Mouse (Mus musculus) left cerebral cortex, postnatal 10 days (tissue): ENCODE results near the gene Man1b1. TPM values are rescaled to one million over a fixed set of nuclear protein-coding genes. Genes with fewer than 3 reads are reported as not detected.
A peak's percentile ranks its signal among the peaks of the same experiment; 100 is the strongest.

Experiments
- DNase-seq, 2 experiments: peaks; one replicate each; pipeline ENCODE4 v3.0.0; 2021 to 2022; ENCODE audit warnings: low spot score in 2 of 2, mixed read lengths in 1 of 2; ENCODE audit errors: extremely low spot score in 1 of 2
- intact Hi-C: fragments of 180-260 bp; cut with DNase I; formaldehyde crosslinking; loops from one replicate; pipeline ENCODE4 v1.15.1; 2025
- total RNA-seq, 2 experiments: library from RNA; stranded (reverse); gene quantifications; 2 replicates each; pipeline ENCODE4 v1.2.3; 2021

Man1b1 gene
- total RNA-seq, 2 experiments from 2014 or later, result 57.6 to 64.0 TPM

DNA sequence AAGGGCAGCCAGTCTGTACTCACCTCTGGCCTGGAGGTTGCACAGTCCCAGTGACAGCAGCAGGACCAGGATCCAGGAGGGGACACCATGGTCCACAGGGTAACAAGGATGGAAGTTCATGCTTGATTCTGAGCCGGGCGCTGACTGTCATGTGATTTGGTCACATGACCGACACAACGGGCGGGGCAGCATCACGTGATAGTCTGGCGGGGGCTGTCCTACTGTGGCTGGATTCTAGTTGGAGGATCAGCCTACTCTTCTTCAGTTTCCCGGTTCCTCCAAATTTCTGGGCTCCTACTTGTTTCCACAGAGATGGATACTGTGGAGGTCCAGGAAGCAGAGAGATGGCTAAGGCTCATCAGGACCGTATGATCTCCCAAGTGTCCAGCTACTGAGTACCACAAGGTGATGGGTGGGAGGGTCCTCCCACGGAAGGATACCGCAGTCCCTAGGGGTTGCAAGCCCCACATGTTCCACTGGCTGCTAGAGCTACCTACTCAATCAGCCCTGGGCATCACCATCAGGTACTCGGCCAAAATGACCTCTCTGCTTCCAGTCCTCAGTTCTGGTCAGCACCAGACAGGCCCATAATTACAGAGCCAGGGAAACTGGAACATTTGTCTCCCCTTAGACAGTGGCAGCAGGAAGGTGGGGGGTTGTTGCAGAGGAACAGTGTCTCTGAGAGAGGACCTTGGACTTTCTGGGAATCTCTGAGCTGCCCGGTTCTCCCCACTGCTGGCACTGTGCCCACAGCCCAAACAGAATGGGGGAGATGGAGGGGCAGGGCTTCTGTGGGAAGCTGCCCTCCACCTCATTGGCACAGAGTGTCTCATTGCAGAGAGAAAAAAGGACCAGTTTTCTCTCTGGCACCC, 24.3 kb downstream of the Man1b1 start, which contains the start of gene Dpp7:
Dpp7 (minus strand) TSS at position 152 of the 872 bp plus-strand sequence.
- peak; percentile 83 to 90 for DNase-seq
- intact Hi-C loops, result no loop called here

- intact Hi-C loops, result no loop called here
- DNase-seq, result no peak
These were observed 27.7 kb downstream of the Man1b1 start for GRCm38 (mm10) chr2:25359848-25360247.

DNA sequence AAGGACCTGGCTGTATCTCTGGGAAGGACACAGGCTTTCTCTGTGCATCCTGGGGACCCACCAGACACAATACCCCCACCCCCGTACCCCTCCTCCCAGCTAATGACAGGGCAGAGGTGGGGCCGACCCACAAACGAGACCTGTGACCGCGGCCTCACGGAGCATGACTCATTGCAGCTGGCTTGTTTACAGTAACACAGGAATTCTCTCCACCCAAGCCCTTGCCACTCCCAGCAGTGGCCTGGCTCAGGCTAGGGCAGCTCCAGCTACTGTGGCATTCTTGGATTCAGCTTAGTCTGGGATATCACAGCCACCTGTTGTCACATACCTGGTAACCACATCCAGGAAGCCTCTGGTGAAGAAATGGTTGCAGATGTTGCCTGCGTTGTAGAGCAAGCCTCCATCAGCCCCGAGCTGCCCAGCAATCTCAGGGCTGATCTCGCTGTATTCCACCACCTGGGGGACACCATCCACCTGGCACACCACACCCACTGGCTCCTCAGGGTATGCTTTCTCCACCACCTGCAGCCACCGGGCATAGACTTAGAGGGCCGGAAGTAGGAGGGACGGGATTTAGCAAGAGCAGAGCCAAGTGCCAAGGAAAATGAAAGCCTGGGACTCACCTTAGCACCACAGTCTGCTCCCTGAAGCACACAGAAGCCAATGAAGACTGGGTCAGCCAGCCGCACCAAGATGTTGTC, 31.5 kb downstream of the Man1b1 start:
- intact Hi-C loops, result no loop called here
- DNase-seq, result no peak

- intact Hi-C loops, result no loop called here
- no peak for DNase-seq
These were observed 32.2 kb downstream of the Man1b1 start for GRCm38 (mm10) chr2:25364313-25364712.

DNA sequence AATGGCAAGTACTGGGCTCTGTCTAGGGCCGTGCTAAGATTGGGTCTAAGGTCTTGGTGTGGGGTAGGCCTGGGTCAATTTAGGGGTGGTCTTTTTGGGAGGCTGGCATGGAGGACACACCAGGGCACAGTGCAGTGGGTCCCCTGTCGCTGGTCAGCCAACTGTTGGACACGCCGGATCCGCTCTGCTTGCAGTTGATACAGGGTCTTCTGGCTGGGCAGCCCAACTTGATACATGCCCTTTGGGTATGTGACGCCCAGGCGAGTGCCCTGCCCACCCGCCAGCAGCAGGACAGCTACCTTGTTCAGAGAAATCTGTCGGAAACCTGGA, 32.6 kb downstream of the Man1b1 start:
- intact Hi-C loops, result no loop called here
- no peak for DNase-seq

GRCm38 (mm10) chr2:25365091-25365761, 33.1 kb downstream of the Man1b1 start, which contains the start of gene Uap1l1:
Gene Uap1l1, minus strand, starts transcription at chr2:25365682.
- intact Hi-C loops, result no loop called here
- peak in 1 of 2 experiments; percentile 89 for DNase-seq

GRCm38 (mm10) chr2:25369996-25370395, 37.9 kb downstream of the Man1b1 start:
- intact Hi-C loops, result no loop called here
- DNase-seq, result no peak

DNA sequence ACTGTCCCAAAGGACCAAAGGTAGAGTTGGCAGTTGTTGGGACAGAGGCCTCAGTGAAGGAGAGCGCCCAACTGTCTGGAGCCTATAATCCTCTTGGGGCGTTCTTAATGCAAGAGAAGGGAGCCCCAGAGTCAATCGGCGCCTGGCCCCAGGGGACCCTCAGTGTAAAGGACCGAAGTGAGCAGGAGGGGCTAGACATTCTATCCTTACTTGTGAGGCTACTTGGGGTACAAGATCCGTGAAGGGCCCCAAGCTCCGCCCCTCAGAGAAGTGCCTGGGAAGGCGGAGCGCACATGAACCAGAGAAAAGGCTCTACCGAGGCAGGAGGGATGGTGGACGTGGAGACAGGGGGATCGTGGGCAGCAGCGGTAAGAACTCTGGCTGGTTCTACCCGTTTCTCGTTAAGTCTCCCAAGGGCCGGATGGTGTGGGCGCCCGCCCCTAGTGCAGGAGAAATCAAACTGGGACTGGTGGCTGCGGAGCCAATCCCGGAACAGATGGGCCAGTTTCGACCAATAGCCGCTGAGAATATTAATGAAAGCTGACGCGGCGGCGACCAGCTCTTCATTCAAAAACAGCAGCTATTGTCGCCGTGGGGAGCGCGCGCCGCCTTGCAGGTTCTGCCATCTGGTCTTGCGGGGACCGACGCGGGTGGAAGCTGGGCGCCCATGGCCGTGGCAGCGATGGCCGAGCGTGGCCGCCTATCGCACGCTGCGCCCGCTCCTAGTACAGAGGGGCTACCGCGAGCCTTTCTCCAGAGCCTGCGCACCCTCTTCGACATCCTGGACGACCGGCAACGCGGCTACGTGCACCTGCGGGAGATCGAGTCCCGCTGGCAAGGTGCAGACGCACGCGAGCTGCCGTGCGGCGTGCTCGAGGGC, 39.9 kb downstream of the Man1b1 start, which contains the start of gene Sapcd2:
Sapcd2 (plus strand) TSS at position 558 of the 880 bp plus-strand sequence.
- intact Hi-C loops, result no loop called here
- peak; percentile 89 to 90 for DNase-seq

- intact Hi-C loops, result no loop called here
- DNase-seq, result no peak
These were observed 40.7 kb downstream of the Man1b1 start for GRCm38 (mm10) chr2:25372644-25373391.

DNA sequence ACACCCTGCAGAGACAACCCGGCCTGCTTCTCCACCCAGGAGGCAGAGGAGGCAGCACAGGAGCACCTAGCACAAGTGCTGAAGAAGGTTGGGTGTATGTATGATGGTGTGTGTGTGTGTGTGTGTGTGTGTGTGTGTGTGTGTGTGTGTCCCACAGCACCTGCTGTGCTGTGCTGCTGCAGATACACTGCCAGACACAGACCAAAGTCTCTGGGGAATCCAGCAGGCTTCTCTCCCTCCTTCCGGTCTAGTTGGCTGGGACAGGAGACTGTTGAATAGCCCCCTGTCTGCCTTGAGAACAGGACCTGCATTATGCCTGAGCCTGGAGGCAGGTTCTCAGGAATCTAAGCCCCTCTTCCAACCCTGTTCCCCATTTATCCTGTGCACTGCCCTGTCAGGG, 41.3 kb downstream of the Man1b1 start:
- no peak for DNase-seq
- intact Hi-C loops, result no loop called here

GRCm38 (mm10) chr2:25376589-25376988, 44.5 kb downstream of the Man1b1 start:
- intact Hi-C loops, result no loop called here
- DNase-seq, result no peak

DNA sequence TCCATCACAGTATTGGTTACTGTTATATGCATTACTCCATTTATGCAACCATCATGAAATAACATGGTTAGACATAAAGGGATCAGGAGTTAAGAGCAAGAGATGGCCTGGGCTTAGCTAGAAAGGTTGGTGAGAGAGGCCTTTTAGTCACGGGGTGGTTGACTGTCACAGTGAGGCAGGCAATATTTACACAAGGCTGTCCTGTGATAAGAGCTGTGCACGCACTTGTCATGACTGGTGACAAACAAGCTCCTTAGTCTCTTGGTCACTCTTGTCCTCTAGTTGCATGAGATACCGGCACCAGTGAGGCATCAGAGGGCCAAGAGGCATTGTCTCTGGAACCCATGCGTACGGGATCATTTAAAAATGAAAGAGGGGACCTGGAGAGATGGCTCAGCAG, 52.4 kb downstream of the Man1b1 start:
- intact Hi-C loops, result no loop called here

DNA sequence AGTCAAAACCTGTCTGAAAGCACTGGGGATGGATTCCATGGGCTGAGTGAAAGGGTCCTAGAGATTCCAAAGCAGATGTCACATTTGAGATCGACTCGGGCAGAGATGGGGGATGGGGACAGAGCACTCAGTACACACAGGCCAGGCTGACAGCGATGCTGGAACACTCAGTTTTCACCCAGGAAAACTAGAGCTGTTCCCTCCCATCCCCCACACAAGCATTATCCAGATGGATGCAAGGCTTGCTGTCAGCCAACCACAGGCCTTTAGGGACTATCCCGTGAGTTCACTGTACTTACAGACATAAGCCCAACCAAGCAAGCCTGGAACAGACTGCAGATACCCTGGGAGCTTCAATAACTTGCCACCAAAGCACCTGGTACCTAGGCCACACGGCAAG, 59.1 kb downstream of the Man1b1 start:
- no peak for DNase-seq
- intact Hi-C loops, result no loop called here

More for the DNA sequence above, 52.4 kb downstream of the Man1b1 start:
- DNase-seq, result no peak

GRCm38 (mm10) chr2:25394281-25395221, 62.4 kb downstream of the Man1b1 start:
- DNase-seq, result peak; percentile 64 to 67
- intact Hi-C loops, result loop anchor here (2.0 kb wide), 1 partner anchor 16 kb away; no protein-coding TSS in a partner anchor

GRCm38 (mm10) chr2:25395721-25396596, 63.8 kb downstream of the Man1b1 start, which contains the start of gene Entpd2:
Gene Entpd2, plus strand, starts transcription at chr2:25395874.
- intact Hi-C loops, result loop anchor here (2.0 kb wide), 1 partner anchor 17 kb away; no protein-coding TSS in a partner anchor
- DNase-seq, result peak in 1 of 2 experiments; percentile 62

GRCm38 (mm10) chr2:25396597-25396983, 64.5 kb downstream of the Man1b1 start:
- DNase-seq, result no peak
- intact Hi-C loops, result no loop called here
